Mouse (Mus musculus): ENCODE results near the gene Cdkn2aip. TPM values are rescaled to one million over a fixed set of nuclear protein-coding genes. Genes with fewer than 3 reads are reported as not detected.

The Cdkn2aip gene
- total RNA-seq (2014; fragmentation: Nextera tagmentation) (16.9 and 18.4 TPM in 2 replicates), total RNA-seq (2017) (19.2 and 20.3 TPM in 2 replicates), polyA plus RNA-seq (2012) (6.5 and 9.6 TPM in 2 replicates)

- H3K4me3 ChIP-seq (ENCODE audit: low read depth, low read length) = peak within 1 kb of the TSS; percentile 95
- H3K27me3 ChIP-seq (ENCODE audit: insufficient read depth, low read length) = no peaks in the 10 kb centered on the region
These were observed at the start of gene Cdkn2aip for GRCm38 (mm10) chr8:47713761-47714745. Cdkn2aip (minus strand) TSS chr8:47713932.

GRCm38 (mm10) chr8:47763194-47763593 is 49.5 kb upstream of the Cdkn2aip start:
- Histone ChIP-seq H3K9me3 (replicated peaks) (no peaks in the 10 kb centered on the region), H3K27me3 (ENCODE audit: insufficient read depth, low read length) (no peaks in the 10 kb centered on the region), H3K4me3 (ENCODE audit: low read depth, low read length) (no peak overlapping the region), H3K36me3 (replicated peaks) (no peaks in the 10 kb centered on the region), H3K4me1 (ENCODE audit: insufficient read depth, low read depth, low read length) (no peaks in the 10 kb centered on the region)
- no peak for ATAC-seq (ENCODE audit: extremely low read depth, insufficient number of reproducible peaks, low FRiP score, poor library complexity, severe bottlenecking)
- TF ChIP-seq GATA2 (IDR thresholded peaks at IDR 0.05; ENCODE audit: borderline replicate concordance, low read depth, low read length) (no peak), GATA1 (IDR thresholded peaks at IDR 0.05; ENCODE audit: borderline replicate concordance, low read length) (no peak), POLR2AphosphoS5 (IDR thresholded peaks at IDR 0.05; ENCODE audit: insufficient replicate concordance, low read depth, low read length) (no peak), CTCF (IDR thresholded peaks at IDR 0.05; ENCODE audit: low read depth, low read length) (no peak), TAL1 (conservative IDR thresholded peaks at IDR 0.05; ENCODE audit: low read depth, low read length) (no peak)
- no peak for DNase-seq (ENCODE audit: low spot score)

More at GRCm38 (mm10) chr8:47713761-47714745, at the start of gene Cdkn2aip:
- no peak for TF ChIP-seq GATA2 (IDR thresholded peaks at IDR 0.05; ENCODE audit: borderline replicate concordance, low read depth, low read length)
- no peak for TF ChIP-seq TAL1 (conservative IDR thresholded peaks at IDR 0.05; ENCODE audit: low read depth, low read length)
- no peak for TF ChIP-seq GATA1 (IDR thresholded peaks at IDR 0.05; ENCODE audit: borderline replicate concordance, low read length)
- Histone ChIP-seq H3K4me1 (ENCODE audit: insufficient read depth, low read depth, low read length) (peaks cover 25% of the 10 kb centered on the region), H3K36me3 (replicated peaks) (peaks cover 19% of the 10 kb centered on the region), H3K9me3 (replicated peaks) (no peaks in the 10 kb centered on the region)
- ATAC-seq (ENCODE audit: extremely low read depth, insufficient number of reproducible peaks, low FRiP score, poor library complexity, severe bottlenecking) (peak; percentile 68), DNase-seq (ENCODE audit: low spot score) (peak; percentile 87)

GRCm38 (mm10) chr8:47760685-47761084 is 47.0 kb upstream of the Cdkn2aip start:
- no peak for DNase-seq (ENCODE audit: low spot score)
- Histone ChIP-seq H3K4me1 (ENCODE audit: insufficient read depth, low read depth, low read length) (no peaks in the 10 kb centered on the region), H3K36me3 (replicated peaks) (no peaks in the 10 kb centered on the region), H3K27me3 (ENCODE audit: insufficient read depth, low read length) (no peaks in the 10 kb centered on the region), H3K9me3 (replicated peaks) (no peaks in the 10 kb centered on the region), H3K4me3 (ENCODE audit: low read depth, low read length) (no peak overlapping the region)
- no peak for ATAC-seq (ENCODE audit: extremely low read depth, insufficient number of reproducible peaks, low FRiP score, poor library complexity, severe bottlenecking)
- TF ChIP-seq CTCF (IDR thresholded peaks at IDR 0.05; ENCODE audit: low read depth, low read length) = no peak
- no peak for TF ChIP-seq POLR2AphosphoS5 (IDR thresholded peaks at IDR 0.05; ENCODE audit: insufficient replicate concordance, low read depth, low read length)
- TF ChIP-seq TAL1 (conservative IDR thresholded peaks at IDR 0.05; ENCODE audit: low read depth, low read length) = no peak
- no peak for TF ChIP-seq GATA1 (IDR thresholded peaks at IDR 0.05; ENCODE audit: borderline replicate concordance, low read length)
- no peak for TF ChIP-seq GATA2 (IDR thresholded peaks at IDR 0.05; ENCODE audit: borderline replicate concordance, low read depth, low read length)

- Histone ChIP-seq H3K27me3 (ENCODE audit: insufficient read depth, low read length) (no peaks in the 10 kb centered on the region), H3K9me3 (replicated peaks) (no peaks in the 10 kb centered on the region), H3K4me3 (ENCODE audit: low read depth, low read length) (no peak overlapping the region), H3K36me3 (replicated peaks) (no peaks in the 10 kb centered on the region), H3K4me1 (ENCODE audit: insufficient read depth, low read depth, low read length) (no peaks in the 10 kb centered on the region)
- TF ChIP-seq GATA1 (IDR thresholded peaks at IDR 0.05; ENCODE audit: borderline replicate concordance, low read length) = no peak
- TF ChIP-seq CTCF (IDR thresholded peaks at IDR 0.05; ENCODE audit: low read depth, low read length) = no peak
- TF ChIP-seq GATA2 (IDR thresholded peaks at IDR 0.05; ENCODE audit: borderline replicate concordance, low read depth, low read length) = no peak
- no peak for TF ChIP-seq POLR2AphosphoS5 (IDR thresholded peaks at IDR 0.05; ENCODE audit: insufficient replicate concordance, low read depth, low read length)
- no peak for TF ChIP-seq TAL1 (conservative IDR thresholded peaks at IDR 0.05; ENCODE audit: low read depth, low read length)
- no peak for ATAC-seq (ENCODE audit: extremely low read depth, insufficient number of reproducible peaks, low FRiP score, poor library complexity, severe bottlenecking)
- DNase-seq (ENCODE audit: low spot score) = no peak
These were observed 46.5 kb upstream of the Cdkn2aip start for GRCm38 (mm10) chr8:47760186-47760585.

GRCm38 (mm10) chr8:47753121-47753520 is 39.4 kb upstream of the Cdkn2aip start:
- no peaks in the 10 kb centered on the region for H3K27me3 ChIP-seq (ENCODE audit: insufficient read depth, low read length)
- H3K4me3 ChIP-seq (ENCODE audit: low read depth, low read length) = no peak overlapping the region
- ATAC-seq (ENCODE audit: extremely low read depth, insufficient number of reproducible peaks, low FRiP score, poor library complexity, severe bottlenecking) (no peak), DNase-seq (ENCODE audit: low spot score) (no peak)
- H3K36me3 ChIP-seq (replicated peaks) = no peaks in the 10 kb centered on the region
- TF ChIP-seq TAL1 (conservative IDR thresholded peaks at IDR 0.05; ENCODE audit: low read depth, low read length) (no peak), CTCF (IDR thresholded peaks at IDR 0.05; ENCODE audit: low read depth, low read length) (no peak), GATA1 (IDR thresholded peaks at IDR 0.05; ENCODE audit: borderline replicate concordance, low read length) (no peak), GATA2 (IDR thresholded peaks at IDR 0.05; ENCODE audit: borderline replicate concordance, low read depth, low read length) (no peak), POLR2AphosphoS5 (IDR thresholded peaks at IDR 0.05; ENCODE audit: insufficient replicate concordance, low read depth, low read length) (no peak)
- no peaks in the 10 kb centered on the region for H3K9me3 ChIP-seq (replicated peaks)
- peaks cover 6% of the 10 kb centered on the region; the same call in 1 of the 2 replicates for H3K4me1 ChIP-seq (ENCODE audit: insufficient read depth, low read depth, low read length)

- ATAC-seq (ENCODE audit: extremely low read depth, insufficient number of reproducible peaks, low FRiP score, poor library complexity, severe bottlenecking) = no peak
These were observed 36.4 kb upstream of the Cdkn2aip start for GRCm38 (mm10) chr8:47750096-47750495.

More at GRCm38 (mm10) chr8:47750096-47750495, 36.4 kb upstream of the Cdkn2aip start:
- no peak for TF ChIP-seq POLR2AphosphoS5 (IDR thresholded peaks at IDR 0.05; ENCODE audit: insufficient replicate concordance, low read depth, low read length)
- TF ChIP-seq CTCF (IDR thresholded peaks at IDR 0.05; ENCODE audit: low read depth, low read length) = no peak
- no peak for TF ChIP-seq GATA2 (IDR thresholded peaks at IDR 0.05; ENCODE audit: borderline replicate concordance, low read depth, low read length)
- no peak for TF ChIP-seq GATA1 (IDR thresholded peaks at IDR 0.05; ENCODE audit: borderline replicate concordance, low read length)
- no peak for TF ChIP-seq TAL1 (conservative IDR thresholded peaks at IDR 0.05; ENCODE audit: low read depth, low read length)
- H3K36me3 ChIP-seq (replicated peaks) = no peaks in the 10 kb centered on the region
- H3K4me3 ChIP-seq (ENCODE audit: low read depth, low read length) = no peak overlapping the region
- no peaks in the 10 kb centered on the region for H3K27me3 ChIP-seq (ENCODE audit: insufficient read depth, low read length)
- DNase-seq (ENCODE audit: low spot score) = peak; percentile 13
- H3K9me3 ChIP-seq (replicated peaks) = no peaks in the 10 kb centered on the region
- peaks cover 6% of the 10 kb centered on the region; the same call in 1 of the 2 replicates for H3K4me1 ChIP-seq (ENCODE audit: insufficient read depth, low read depth, low read length)

Data from G1E (cell line).